Mouse (Mus musculus): ENCODE results near the gene Mia2.

Gene Mia2

GRCm38 (mm10) chr12:59149691-59150090 lies 54.1 kb downstream of the Mia2 start:
- ATAC-seq (ENCODE audit: insufficient number of reproducible peaks, low FRiP score, low TSS enrichment) = no peak

GRCm38 (mm10) chr12:59161091-59161490 lies 65.5 kb downstream of the Mia2 start:
- ATAC-seq (ENCODE audit: insufficient number of reproducible peaks, low FRiP score, low TSS enrichment) = no peak

GRCm38 (mm10) chr12:59162797-59163196 lies 67.2 kb downstream of the Mia2 start:
- no peak for ATAC-seq (ENCODE audit: insufficient number of reproducible peaks, low FRiP score, low TSS enrichment)

- ATAC-seq (ENCODE audit: insufficient number of reproducible peaks, low FRiP score, low TSS enrichment) = no peak
These were observed 68.9 kb downstream of the Mia2 start for GRCm38 (mm10) chr12:59164522-59164921.

GRCm38 (mm10) chr12:59166557-59166956 lies 71.0 kb downstream of the Mia2 start:
- ATAC-seq (ENCODE audit: insufficient number of reproducible peaks, low FRiP score, low TSS enrichment) = no peak

GRCm38 (mm10) chr12:59169935-59170334 lies 74.3 kb downstream of the Mia2 start:
- no peak for ATAC-seq (ENCODE audit: insufficient number of reproducible peaks, low FRiP score, low TSS enrichment)

GRCm38 (mm10) chr12:59177814-59178213 lies 82.2 kb downstream of the Mia2 start:
- no peak for ATAC-seq (ENCODE audit: insufficient number of reproducible peaks, low FRiP score, low TSS enrichment)

- no peak for ATAC-seq (ENCODE audit: insufficient number of reproducible peaks, low FRiP score, low TSS enrichment)
These were observed 92.6 kb downstream of the Mia2 start for GRCm38 (mm10) chr12:59188086-59188682.

GRCm38 (mm10) chr12:59193637-59194036 lies 98.0 kb downstream of the Mia2 start:
- ATAC-seq (ENCODE audit: insufficient number of reproducible peaks, low FRiP score, low TSS enrichment) = no peak

- no peak for ATAC-seq (ENCODE audit: insufficient number of reproducible peaks, low FRiP score, low TSS enrichment)
These were observed 98.9 kb downstream of the Mia2 start for GRCm38 (mm10) chr12:59194341-59195003.

- ATAC-seq (ENCODE audit: insufficient number of reproducible peaks, low FRiP score, low TSS enrichment) = no peak
These were observed 99.5 kb downstream of the Mia2 start for GRCm38 (mm10) chr12:59195065-59195464.

- ATAC-seq (ENCODE audit: insufficient number of reproducible peaks, low FRiP score, low TSS enrichment) = peak; percentile 84
These were observed 100.3 kb downstream of the Mia2 start for GRCm38 (mm10) chr12:59195941-59196340.

GRCm38 (mm10) chr12:59198750-59199149 lies 103.2 kb downstream of the Mia2 start:
- no peak for ATAC-seq (ENCODE audit: insufficient number of reproducible peaks, low FRiP score, low TSS enrichment)

GRCm38 (mm10) chr12:59199361-59199760 lies 103.8 kb downstream of the Mia2 start:
- no peak for ATAC-seq (ENCODE audit: insufficient number of reproducible peaks, low FRiP score, low TSS enrichment)

GRCm38 (mm10) chr12:59205571-59205970 lies 110.0 kb downstream of the Mia2 start:
- ATAC-seq (ENCODE audit: insufficient number of reproducible peaks, low FRiP score, low TSS enrichment) = no peak

GRCm38 (mm10) chr12:59206208-59206999 lies 110.8 kb downstream of the Mia2 start:
- ATAC-seq (ENCODE audit: insufficient number of reproducible peaks, low FRiP score, low TSS enrichment) = no peak

- no peak for ATAC-seq (ENCODE audit: insufficient number of reproducible peaks, low FRiP score, low TSS enrichment)
These were observed 111.4 kb downstream of the Mia2 start for GRCm38 (mm10) chr12:59207000-59207390.

GRCm38 (mm10) chr12:59207814-59208213 lies 112.2 kb downstream of the Mia2 start:
- no peak for ATAC-seq (ENCODE audit: insufficient number of reproducible peaks, low FRiP score, low TSS enrichment)

- ATAC-seq (ENCODE audit: insufficient number of reproducible peaks, low FRiP score, low TSS enrichment) = no peak
These were observed 120.6 kb downstream of the Mia2 start for GRCm38 (mm10) chr12:59216176-59216575.

- ATAC-seq (ENCODE audit: insufficient number of reproducible peaks, low FRiP score, low TSS enrichment) = no peak
These were observed 121.2 kb downstream of the Mia2 start for GRCm38 (mm10) chr12:59216676-59217266.

- no peak for ATAC-seq (ENCODE audit: insufficient number of reproducible peaks, low FRiP score, low TSS enrichment)
These were observed 121.7 kb downstream of the Mia2 start for GRCm38 (mm10) chr12:59217331-59217730.
